Mouse (Mus musculus): ENCODE data around the gene Mphosph9. TPM values are rescaled to one million over a fixed set of nuclear protein-coding genes. Genes with fewer than 3 reads are reported as not detected.
A peak's percentile ranks its signal among the peaks of the same experiment; 100 is the strongest.
"Not testable (repeated sequence)": the region's sequence is repeated elsewhere in the genome, so short reads cannot be mapped to it uniquely, and the experiment has no call there.

Gene Mphosph9
- 18.8 and 19.7 TPM in 2 replicates for polyA plus RNA-seq (2016; fragmentation: Nextera tagmentation; extraction: Ambion mirVana)

- peak within 1 kb of the TSS; percentile 97 for H3K27ac ChIP-seq
- H3K4me3 ChIP-seq (replicated peaks) = peak within 1 kb of the TSS; percentile 69
- no peaks in the 10 kb centered on the region for H3K9me3 ChIP-seq
- H3K4me1 ChIP-seq (replicated peaks) = peaks cover 14% of the 10 kb centered on the region
- peak within 1 kb of the TSS; percentile 77 for H3K9ac ChIP-seq (replicated peaks)
- ATAC-seq (ENCODE audit: insufficient number of reproducible peaks, insufficient read depth, low FRiP score, low TSS enrichment, low read depth) = peak; percentile 98
- peaks cover 16% of the 10 kb centered on the region for H3K36me3 ChIP-seq
- WGBS = under 1% methylated on average over 72 of the region's 72 CpGs
- no peaks in the 10 kb centered on the region for H3K27me3 ChIP-seq
- peak within 1 kb of the TSS; percentile 74 for H3K4me2 ChIP-seq
These were observed at the start of gene Mphosph9, which contains the start of gene 2810006K23Rik for GRCm38 (mm10) chr5:124327510-124328364. Mphosph9 (minus strand) TSS chr5:124327972. 2810006K23Rik (plus strand) TSS chr5:124328089.

GRCm38 (mm10) chr5:124377149-124377548, 49.4 kb upstream of the Mphosph9 start:
- Histone ChIP-seq H3K4me3 (replicated peaks) (no peak overlapping the region), H3K9ac (replicated peaks) (no peak overlapping the region), H3K9me3 (no peaks in the 10 kb centered on the region), H3K27me3 (no peaks in the 10 kb centered on the region), H3K4me2 (no peak overlapping the region), H3K27ac (no peak overlapping the region), H3K36me3 (peaks cover 93% of the 10 kb centered on the region), H3K4me1 (replicated peaks) (no peaks in the 10 kb centered on the region)
- WGBS = 92% methylated on average over 4 of the region's 4 CpGs
- ATAC-seq (ENCODE audit: insufficient number of reproducible peaks, insufficient read depth, low FRiP score, low TSS enrichment, low read depth) = no peak

GRCm38 (mm10) chr5:124376401-124376800, 48.6 kb upstream of the Mphosph9 start:
- Histone ChIP-seq H3K9ac (replicated peaks) (no peak overlapping the region), H3K4me1 (replicated peaks) (no peaks in the 10 kb centered on the region), H3K27ac (no peak overlapping the region), H3K27me3 (no peaks in the 10 kb centered on the region), H3K4me2 (no peak overlapping the region), H3K9me3 (no peaks in the 10 kb centered on the region), H3K36me3 (peaks cover 93% of the 10 kb centered on the region), H3K4me3 (replicated peaks) (no peak overlapping the region)
- no peak for ATAC-seq (ENCODE audit: insufficient number of reproducible peaks, insufficient read depth, low FRiP score, low TSS enrichment, low read depth)
- WGBS = 95% methylated on average over 1 of the region's 1 CpGs

GRCm38 (mm10) chr5:124374298-124374697, 46.5 kb upstream of the Mphosph9 start:
- Histone ChIP-seq H3K4me3 (replicated peaks) (no peak overlapping the region), H3K27me3 (no peaks in the 10 kb centered on the region), H3K4me1 (replicated peaks) (no peaks in the 10 kb centered on the region), H3K36me3 (peaks cover 93% of the 10 kb centered on the region), H3K9me3 (no peaks in the 10 kb centered on the region), H3K9ac (replicated peaks) (no peak overlapping the region), H3K27ac (no peak overlapping the region), H3K4me2 (no peak overlapping the region)
- WGBS = 94% methylated on average over 7 of the region's 7 CpGs
- no peak for ATAC-seq (ENCODE audit: insufficient number of reproducible peaks, insufficient read depth, low FRiP score, low TSS enrichment, low read depth)

- Histone ChIP-seq H3K9me3 (no peaks in the 10 kb centered on the region), H3K27ac (no peak overlapping the region), H3K36me3 (peaks cover 44% of the 10 kb centered on the region), H3K4me3 (replicated peaks) (no peak overlapping the region), H3K4me2 (no peak overlapping the region), H3K4me1 (replicated peaks) (no peaks in the 10 kb centered on the region), H3K9ac (replicated peaks) (no peak overlapping the region), H3K27me3 (no peaks in the 10 kb centered on the region)
- no peak for ATAC-seq (ENCODE audit: insufficient number of reproducible peaks, insufficient read depth, low FRiP score, low TSS enrichment, low read depth)
- 83% methylated on average over 3 of the region's 3 CpGs for WGBS
These were observed 38.9 kb upstream of the Mphosph9 start for GRCm38 (mm10) chr5:124366721-124367120.

- H3K4me2 ChIP-seq = no peak overlapping the region
- H3K27me3 ChIP-seq = no peaks in the 10 kb centered on the region
- no peak overlapping the region for H3K27ac ChIP-seq
- H3K9me3 ChIP-seq = no peaks in the 10 kb centered on the region
- H3K4me1 ChIP-seq (replicated peaks) = no peaks in the 10 kb centered on the region
- no peak overlapping the region for H3K9ac ChIP-seq (replicated peaks)
- no peak for ATAC-seq (ENCODE audit: insufficient number of reproducible peaks, insufficient read depth, low FRiP score, low TSS enrichment, low read depth)
- WGBS = 89% methylated on average over 2 of the region's 2 CpGs
- H3K36me3 ChIP-seq = peaks cover 34% of the 10 kb centered on the region
- no peak overlapping the region for H3K4me3 ChIP-seq (replicated peaks)
These were observed 38.0 kb upstream of the Mphosph9 start for GRCm38 (mm10) chr5:124365754-124366153.

- H3K4me3 ChIP-seq (replicated peaks) = no peak overlapping the region
- no peaks in the 10 kb centered on the region for H3K27me3 ChIP-seq
- H3K9me3 ChIP-seq = no peaks in the 10 kb centered on the region
- WGBS = 90% methylated on average over 6 of the region's 6 CpGs
- H3K9ac ChIP-seq (replicated peaks) = no peak overlapping the region
- H3K4me2 ChIP-seq = no peak overlapping the region
- ATAC-seq (ENCODE audit: insufficient number of reproducible peaks, insufficient read depth, low FRiP score, low TSS enrichment, low read depth) = no peak
- no peaks in the 10 kb centered on the region for H3K4me1 ChIP-seq (replicated peaks)
- no peak overlapping the region for H3K27ac ChIP-seq
- H3K36me3 ChIP-seq = peaks cover 20% of the 10 kb centered on the region
These were observed 36.6 kb upstream of the Mphosph9 start for GRCm38 (mm10) chr5:124364173-124364918.

- H3K9ac ChIP-seq (replicated peaks); H3K27me3 ChIP-seq; H3K4me2 ChIP-seq; H3K4me1 ChIP-seq (replicated peaks); H3K4me3 ChIP-seq (replicated peaks); H3K27ac ChIP-seq; ATAC-seq (ENCODE audit: insufficient number of reproducible peaks, insufficient read depth, low FRiP score, low TSS enrichment, low read depth); H3K9me3 ChIP-seq; H3K36me3 ChIP-seq: not testable (repeated sequence)
- 89% methylated on average over 5 of the region's 5 CpGs for WGBS
These were observed 35.2 kb upstream of the Mphosph9 start, which contains the start of gene Cdk2ap1 for GRCm38 (mm10) chr5:124362982-124363381. Cdk2ap1 (minus strand) TSS chr5:124363082.

- 79% methylated on average over 2 of the region's 2 CpGs for WGBS
- ATAC-seq (ENCODE audit: insufficient number of reproducible peaks, insufficient read depth, low FRiP score, low TSS enrichment, low read depth) = no peak
These were observed 31.9 kb upstream of the Mphosph9 start for GRCm38 (mm10) chr5:124359641-124360040.

GRCm38 (mm10) chr5:124356695-124357094, 28.9 kb upstream of the Mphosph9 start:
- Histone ChIP-seq H3K4me1 (replicated peaks) (peaks cover 4% of the 10 kb centered on the region), H3K4me3 (replicated peaks) (no peak overlapping the region), H3K9me3 (no peaks in the 10 kb centered on the region), H3K27me3 (no peaks in the 10 kb centered on the region), H3K36me3 (no peaks in the 10 kb centered on the region), H3K27ac (no peak overlapping the region), H3K4me2 (no peak overlapping the region), H3K9ac (replicated peaks) (no peak overlapping the region)
- ATAC-seq (ENCODE audit: insufficient number of reproducible peaks, insufficient read depth, low FRiP score, low TSS enrichment, low read depth) = no peak
- 46% methylated on average over 3 of the region's 3 CpGs for WGBS

More at GRCm38 (mm10) chr5:124359641-124360040, 31.9 kb upstream of the Mphosph9 start:
- Histone ChIP-seq H3K27ac (no peak overlapping the region), H3K9me3 (no peaks in the 10 kb centered on the region), H3K27me3 (no peaks in the 10 kb centered on the region), H3K9ac (replicated peaks) (no peak overlapping the region), H3K4me1 (replicated peaks) (no peaks in the 10 kb centered on the region), H3K4me3 (replicated peaks) (no peak overlapping the region), H3K4me2 (no peak overlapping the region), H3K36me3 (no peaks in the 10 kb centered on the region)

- Histone ChIP-seq H3K27me3 (no peaks in the 10 kb centered on the region), H3K9me3 (no peaks in the 10 kb centered on the region), H3K36me3 (peaks cover 8% of the 10 kb centered on the region; the same call in 1 of the 2 replicates), H3K4me3 (replicated peaks) (peak overlapping the region; percentile 98), H3K4me2 (peak overlapping the region; percentile 61), H3K4me1 (replicated peaks) (peaks cover 16% of the 10 kb centered on the region), H3K27ac (no peak overlapping the region), H3K9ac (replicated peaks) (peak overlapping the region; percentile 100; the same call in 1 of the 2 replicates)
- WGBS = 1% methylated on average over 12 of the region's 12 CpGs
- no peak for ATAC-seq (ENCODE audit: insufficient number of reproducible peaks, insufficient read depth, low FRiP score, low TSS enrichment, low read depth)
These were observed 27.7 kb upstream of the Mphosph9 start for GRCm38 (mm10) chr5:124355425-124355959.

Data from limb, embryonic 12.5 days (tissue).